Mouse (Mus musculus) MEL (cell line): Measurements from ENCODE around the gene Acvr2b. TPM values are rescaled to one million over a fixed set of nuclear protein-coding genes. Genes with fewer than 3 reads are reported as not detected.

Experiments used
- DNase-seq: peaks from one replicate; pipeline ENCODE4 v3.0.0; 2011; ENCODE audit warnings: low read depth, low spot score
- H3K27ac ChIP-seq: 2 replicates; pipeline ENCODE4 v1.5.1; 2012; ENCODE audit warnings: low read depth, mild to moderate bottlenecking, control low read depth, low read length, moderate library complexity; ENCODE audit not compliant: control insufficient read depth
- H3K27me3 ChIP-seq, 2 experiments: fragments of 150-350 bp in 1 of 2; sonication (generic) in 1 of 2; 2 replicates each; pipeline ENCODE4 v1.6.1; 2012; ENCODE audit warnings: low read length in 2 of 2, mild to moderate bottlenecking in 2 of 2, improper control_type of control experiment in 1 of 2, moderate library complexity in 1 of 2; ENCODE audit not compliant: insufficient read depth in 2 of 2, control insufficient read depth in 1 of 2
- H3K36me3 ChIP-seq, 2 experiments: 2 replicates each; pipeline ENCODE4 v1.6.1; 2012 to 2014; ENCODE audit warnings: low read length in 2 of 2, improper control_type of control experiment in 1 of 2, inconsistent platforms in 1 of 2, mild to moderate bottlenecking in 1 of 2; ENCODE audit not compliant: insufficient read depth in 2 of 2, control insufficient read depth in 1 of 2
- H3K4me1 ChIP-seq, 2 experiments: fragments of 150-350 bp in 1 of 2; sonication (generic) in 1 of 2; 2 replicates each; pipeline ENCODE4 v1.6.1; 2012; ENCODE audit warnings: low read length in 2 of 2, improper control_type of control experiment in 1 of 2, mild to moderate bottlenecking in 1 of 2; ENCODE audit not compliant: insufficient read depth in 2 of 2, control insufficient read depth in 1 of 2
- H3K4me3 ChIP-seq, 2 experiments: fragments of 150-350 bp in 1 of 2; sonication (generic) in 1 of 2; 2 replicates each; pipeline ENCODE4 v1.5.1; 2012; ENCODE audit warnings: low read depth in 2 of 2, low read length in 2 of 2, mild to moderate bottlenecking in 2 of 2, moderate library complexity in 2 of 2, control low read depth in 1 of 2, improper control_type of control experiment in 1 of 2; ENCODE audit not compliant: control insufficient read depth in 1 of 2, insufficient read depth in 1 of 2
- H3K79me2 ChIP-seq: 2 replicates; pipeline ENCODE4 v1.6.1; 2012; ENCODE audit warnings: mild to moderate bottlenecking, low read length, moderate library complexity; ENCODE audit not compliant: control insufficient read depth, poor library complexity, insufficient read depth
- H3K9ac ChIP-seq: 2 replicates; pipeline ENCODE4 v1.6.1; 2012; ENCODE audit warnings: low read depth, mild to moderate bottlenecking, control low read depth, low read length, moderate library complexity; ENCODE audit not compliant: control insufficient read depth, poor library complexity, severe bottlenecking
- H3K9me3 ChIP-seq: fragments of 150-350 bp; sonication (generic); replicated peaks from 2 replicates; pipeline ENCODE4 v1.6.1; 2012; ENCODE audit warnings: mild to moderate bottlenecking, low read length, improper control_type of control experiment, moderate library complexity; ENCODE audit not compliant: insufficient read depth
- BHLHE40 ChIP-seq: IDR thresholded peaks from 2 replicates; pipeline ENCODE4 v1.6.1; 2012; ENCODE audit warnings: low read depth, mild to moderate bottlenecking, inconsistent platforms, low read length, improper control_type of control experiment, borderline replicate concordance
- CHD1 ChIP-seq: IDR thresholded peaks from 2 replicates; pipeline ENCODE4 v1.6.1; 2012; ENCODE audit warnings: low read depth, mild to moderate bottlenecking, inconsistent platforms, low read length, improper control_type of control experiment
- CHD2 ChIP-seq: IDR thresholded peaks from 2 replicates; pipeline ENCODE4 v1.6.1; 2011; ENCODE audit warnings: low read length, improper control_type of control experiment
- CTCF ChIP-seq, 3 experiments: IDR thresholded peaks in 2 of 3; conservative IDR thresholded peaks in 1 of 3; 2 replicates each; pipeline ENCODE4 v1.5.1; 2011 to 2012; ENCODE audit warnings: low read length in 3 of 3, low read depth in 2 of 3, mild to moderate bottlenecking in 2 of 3, improper control_type of control experiment in 1 of 3, inconsistent platforms in 1 of 3, mixed read lengths in 1 of 3, moderate library complexity in 1 of 3; ENCODE audit not compliant: control insufficient read depth in 1 of 3, insufficient read depth in 1 of 3, poor library complexity in 1 of 3, severe bottlenecking in 1 of 3
- E2F4 ChIP-seq: IDR thresholded peaks from 2 replicates; pipeline ENCODE4 v1.6.1; 2011; ENCODE audit warnings: low read depth, low read length, improper control_type of control experiment, borderline replicate concordance
- ELF1 ChIP-seq: IDR thresholded peaks from 2 replicates; pipeline ENCODE4 v1.6.1; 2014; ENCODE audit warnings: low read depth, mild to moderate bottlenecking, inconsistent platforms, low read length, improper control_type of control experiment, moderate library complexity
- EP300 ChIP-seq, 2 experiments: IDR thresholded peaks; 2 replicates each; pipeline ENCODE4 v1.6.1; 2011; ENCODE audit warnings: improper control_type of control experiment in 2 of 2, low read length in 2 of 2, low read depth in 1 of 2, mild to moderate bottlenecking in 1 of 2
- ETS1 ChIP-seq: IDR thresholded peaks from 2 replicates; pipeline ENCODE4 v1.6.1; 2012; ENCODE audit warnings: low read depth, mild to moderate bottlenecking, inconsistent platforms, low read length, improper control_type of control experiment, moderate library complexity
- GABPA ChIP-seq: IDR thresholded peaks from 2 replicates; pipeline ENCODE4 v1.6.1; 2012; ENCODE audit warnings: low read depth, mild to moderate bottlenecking, inconsistent platforms, low read length, improper control_type of control experiment, moderate library complexity
- GATA1 ChIP-seq: IDR thresholded peaks from 2 replicates; pipeline ENCODE4 v1.6.1; 2011; ENCODE audit warnings: low read depth, low read length, improper control_type of control experiment
- HCFC1 ChIP-seq: IDR thresholded peaks from 2 replicates; pipeline ENCODE4 v1.6.1; 2012; ENCODE audit warnings: low read depth, mild to moderate bottlenecking, inconsistent platforms, low read length, improper control_type of control experiment, moderate library complexity
- KAT2A ChIP-seq: conservative IDR thresholded peaks from 2 replicates; pipeline ENCODE4 v1.6.1; 2012; ENCODE audit warnings: low read depth, low read length, improper control_type of control experiment, inconsistent platforms
- MAFK ChIP-seq: IDR thresholded peaks from 2 replicates; pipeline ENCODE4 v1.6.1; 2011; ENCODE audit warnings: low read depth, mild to moderate bottlenecking, low read length, improper control_type of control experiment, borderline replicate concordance
- MAX ChIP-seq: IDR thresholded peaks from 2 replicates; pipeline ENCODE4 v1.6.1; 2011; ENCODE audit warnings: low read length, improper control_type of control experiment
- MAZ ChIP-seq: IDR thresholded peaks from 2 replicates; pipeline ENCODE4 v1.6.1; 2012; ENCODE audit warnings: low read depth, mild to moderate bottlenecking, inconsistent platforms, low read length, improper control_type of control experiment
- MEF2A ChIP-seq: IDR thresholded peaks from 2 replicates; pipeline ENCODE4 v1.6.1; 2014; ENCODE audit warnings: low read depth, mild to moderate bottlenecking, inconsistent platforms, low read length, improper control_type of control experiment; ENCODE audit not compliant: poor library complexity, insufficient replicate concordance, severe bottlenecking; ENCODE audit errors: extremely low read depth
- MXI1 ChIP-seq: IDR thresholded peaks from 2 replicates; pipeline ENCODE4 v1.6.1; 2011; ENCODE audit warnings: mild to moderate bottlenecking, low read depth, low read length, improper control_type of control experiment
- MYB ChIP-seq: IDR thresholded peaks from 2 replicates; pipeline ENCODE4 v1.6.1; 2011; ENCODE audit warnings: mild to moderate bottlenecking, low read depth, low read length, improper control_type of control experiment
- MYC ChIP-seq: IDR thresholded peaks from 2 replicates; pipeline ENCODE4 v1.6.1; 2011; ENCODE audit warnings: low read depth, mild to moderate bottlenecking, low read length, improper control_type of control experiment, moderate library complexity
- NELFE ChIP-seq: IDR thresholded peaks from 2 replicates; pipeline ENCODE4 v1.6.1; 2011; ENCODE audit warnings: low read depth, low read length, improper control_type of control experiment
- NRF1 ChIP-seq: IDR thresholded peaks from 2 replicates; pipeline ENCODE4 v1.6.1; 2014; ENCODE audit warnings: low read depth, mild to moderate bottlenecking, inconsistent platforms, low read length, improper control_type of control experiment, moderate library complexity; ENCODE audit not compliant: poor library complexity, insufficient read depth, severe bottlenecking
- POLR2AphosphoS2 ChIP-seq: IDR thresholded peaks from 2 replicates; pipeline ENCODE4 v1.6.1; 2011; ENCODE audit warnings: low read length, improper control_type of control experiment
- RAD21 ChIP-seq: IDR thresholded peaks from 2 replicates; pipeline ENCODE4 v1.6.1; 2011; ENCODE audit warnings: mild to moderate bottlenecking, low read depth, low read length, improper control_type of control experiment
- RCOR1 ChIP-seq: IDR thresholded peaks from 2 replicates; pipeline ENCODE4 v1.6.1; 2012; ENCODE audit warnings: low read depth, mild to moderate bottlenecking, inconsistent platforms, low read length, improper control_type of control experiment
- SIN3A ChIP-seq: IDR thresholded peaks from 2 replicates; pipeline ENCODE4 v1.6.1; 2012; ENCODE audit warnings: low read length, improper control_type of control experiment, inconsistent platforms
- SMC3 ChIP-seq: IDR thresholded peaks from 2 replicates; pipeline ENCODE4 v1.6.1; 2011; ENCODE audit warnings: low read depth, low read length, improper control_type of control experiment
- TAL1 ChIP-seq: IDR thresholded peaks from 2 replicates; pipeline ENCODE4 v1.6.1; 2012; ENCODE audit warnings: mild to moderate bottlenecking, inconsistent platforms, low read length, moderate library complexity, mixed read lengths
- UBTF ChIP-seq: IDR thresholded peaks from 2 replicates; pipeline ENCODE4 v1.6.1; 2012; ENCODE audit warnings: low read depth, mild to moderate bottlenecking, inconsistent platforms, low read length, improper control_type of control experiment, moderate library complexity, borderline replicate concordance; ENCODE audit not compliant: insufficient read depth
- USF1 ChIP-seq: IDR thresholded peaks from 2 replicates; pipeline ENCODE4 v1.6.1; 2014; ENCODE audit warnings: low read depth, mild to moderate bottlenecking, inconsistent platforms, low read length, improper control_type of control experiment, moderate library complexity
- USF2 ChIP-seq, 2 experiments: IDR thresholded peaks; 2 replicates each; pipeline ENCODE4 v1.6.1; 2011 to 2012; ENCODE audit warnings: improper control_type of control experiment in 2 of 2, low read length in 2 of 2, borderline replicate concordance in 1 of 2, inconsistent platforms in 1 of 2, low read depth in 1 of 2, mild to moderate bottlenecking in 1 of 2; ENCODE audit not compliant: insufficient read depth in 1 of 2
- ZC3H11A ChIP-seq: IDR thresholded peaks from 2 replicates; pipeline ENCODE4 v1.6.1; 2012; ENCODE audit warnings: low read depth, mild to moderate bottlenecking, inconsistent platforms, low read length, improper control_type of control experiment
- ZKSCAN1 ChIP-seq: IDR thresholded peaks from 2 replicates; pipeline ENCODE4 v1.6.1; 2012; ENCODE audit warnings: low read depth, mild to moderate bottlenecking, inconsistent platforms, low read length, improper control_type of control experiment, moderate library complexity
- ZMIZ1 ChIP-seq: IDR thresholded peaks from 2 replicates; pipeline ENCODE4 v1.6.1; 2012; ENCODE audit warnings: low read depth, mild to moderate bottlenecking, inconsistent platforms, low read length, improper control_type of control experiment, moderate library complexity
- polyA plus RNA-seq, 2 experiments: library from polyadenylated mRNA; stranded (reverse) in 1 of 2; unstranded in 1 of 2; fragments of >175 nt in 1 of 2; fragments of >200 nt in 1 of 2; gene quantifications; 2 replicates each; pipeline versions ENCODE4 v1.2.1 to v1.2.4; 2012; ENCODE audit warnings: low replicate concordance in 2 of 2, low read depth in 1 of 2; ENCODE audit not compliant: insufficient read length in 2 of 2, insufficient read depth in 1 of 2, missing spikeins in 1 of 2
- total RNA-seq: library from RNA; depleted of rRNA; stranded (reverse); fragments of 300-350 nt; gene quantifications from 2 replicates; pipeline ENCODE4 v1.2.3, GENCODE M21; 2012

Gene Acvr2b
- total and polyA plus RNA-seq, 3 experiments: 0.81 to 1.9 TPM; not detected in 1

DNA sequence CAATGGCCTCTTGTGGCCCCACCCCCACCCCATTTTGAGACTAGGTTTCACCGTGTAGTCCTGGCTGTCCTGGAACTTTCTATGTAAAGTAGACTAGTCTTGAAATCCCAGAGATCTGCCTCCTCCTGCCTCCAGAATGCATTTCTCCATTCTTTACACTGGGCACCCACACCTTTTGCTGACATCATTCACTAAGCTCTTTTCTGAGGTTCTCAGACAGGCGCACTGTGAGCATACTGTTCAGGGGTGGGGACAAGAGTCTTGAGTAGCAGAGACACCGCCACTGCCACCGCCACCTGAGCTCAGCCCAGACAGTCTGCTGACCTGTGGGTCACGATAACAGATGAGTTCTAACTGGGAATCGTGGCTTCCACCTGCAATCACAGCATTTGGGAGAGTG is 46.0 kb upstream of the Acvr2b start (continued):
- TF ChIP-seq ZKSCAN1: no peak

DNA sequence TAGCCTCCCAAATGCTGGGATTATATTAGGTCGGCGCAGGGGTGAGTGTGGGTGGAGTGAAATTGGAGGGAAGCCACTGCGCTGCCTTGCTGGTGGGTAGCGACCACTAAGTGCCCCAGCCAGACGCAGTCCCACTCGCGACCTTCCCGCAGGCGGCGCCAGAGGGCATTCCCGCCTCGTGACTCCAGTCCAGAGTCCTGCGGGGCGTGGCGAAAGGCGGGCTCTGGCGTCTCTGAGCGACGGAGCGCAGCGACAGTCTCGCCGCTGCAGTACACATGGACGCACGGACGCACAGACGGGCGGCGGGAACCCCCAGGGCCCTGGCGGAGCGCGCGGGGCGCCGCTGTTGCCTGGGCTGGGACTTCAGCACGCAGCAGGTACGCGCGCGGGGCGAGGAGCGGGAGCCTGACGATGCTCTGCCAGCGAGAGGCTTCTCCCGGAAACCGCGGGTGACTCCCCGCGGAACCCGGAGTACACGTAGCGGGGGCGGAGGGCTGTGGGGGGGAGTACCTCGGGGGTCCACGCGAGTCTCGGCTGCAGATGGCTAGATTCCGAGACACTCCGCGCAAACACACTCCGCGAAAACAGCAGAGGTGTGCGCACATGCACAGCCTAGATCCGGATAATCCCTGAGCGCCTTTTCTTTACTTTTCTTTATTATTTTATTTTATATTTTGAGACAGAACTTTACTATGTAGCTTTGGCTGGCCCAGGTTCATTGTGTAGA is 44.4 kb upstream of the Acvr2b start, which contains the start of gene Xylb:
Xylb (plus strand) TSS at position 51 of the 727 bp plus-strand sequence.
- no peaks in the 10 kb centered on the region for H3K9me3 ChIP-seq
- H3K36me3 ChIP-seq: no peaks in the 10 kb centered on the region
- H3K27me3 ChIP-seq: no peaks in the 10 kb centered on the region
- H3K27ac ChIP-seq: no peak within 1 kb of the TSS
- H3K9ac ChIP-seq: peak within 1 kb of the TSS; percentile 87
- DNase-seq: peak; percentile 93
- H3K4me3 ChIP-seq: peak within 1 kb of the TSS; percentile 66 to 93
- peaks cover 5% of the 10 kb centered on the region; the same call in 1 of the 2 replicates for H3K79me2 ChIP-seq
- peaks cover 0 to 10% of the 10 kb centered on the region in 2 experiments; a peak in 1 of 4 replicates for H3K4me1 ChIP-seq
- TF ChIP-seq ZMIZ1: no peak
- TF ChIP-seq EP300 (IDR thresholded peaks at IDR 0.05; ENCODE audit: low read depth in 1 of 2, low read length in 2 of 2): no peak
- peak; percentile 34 for TF ChIP-seq RAD21
- peak; percentile 82 for TF ChIP-seq USF1
- TF ChIP-seq GABPA: no peak
- TF ChIP-seq ZC3H11A: peak; percentile 42
- no peak for TF ChIP-seq E2F4
- peak; percentile 78 for TF ChIP-seq SIN3A
- TF ChIP-seq MYB: no peak
- no peak for TF ChIP-seq ELF1
- TF ChIP-seq CHD1: no peak
- TF ChIP-seq MAZ: peak; percentile 52; the same call in 1 of the 2 replicates
- TF ChIP-seq MAFK: no peak
- TF ChIP-seq RCOR1: no peak
- no peak for TF ChIP-seq GATA1
- TF ChIP-seq NRF1: 0 out of 2 replicates have a peak, but pooled peaks have one; percentile 26
- no peak for TF ChIP-seq USF2 (IDR thresholded peaks at IDR 0.05; ENCODE audit: borderline replicate concordance in 1 of 2, insufficient read depth in 1 of 2, low read depth in 1 of 2, low read length in 2 of 2)
- no peak for TF ChIP-seq POLR2AphosphoS2
- peak; percentile 35; the same call in 1 of the 2 replicates for TF ChIP-seq HCFC1
- peak; percentile 66 for TF ChIP-seq SMC3
- peak; percentile 52 to 81 (median 76); a peak in 5 of 6 replicates for TF ChIP-seq CTCF (IDR thresholded peaks at IDR 0.05 in 2 of 3, conservative IDR thresholded peaks at IDR 0.05 in 1 of 3; ENCODE audit: control insufficient read depth in 1 of 3, insufficient read depth in 1 of 3, low read depth in 2 of 3, low read length in 3 of 3, poor library complexity in 1 of 3, severe bottlenecking in 1 of 3)
- peak; percentile 27; the same call in 1 of the 2 replicates for TF ChIP-seq BHLHE40
- TF ChIP-seq CHD2: no peak
- TF ChIP-seq KAT2A: no peak
- TF ChIP-seq NELFE: peak; percentile 72
- no peak for TF ChIP-seq ETS1
- no peak for TF ChIP-seq UBTF
- no peak for TF ChIP-seq TAL1
- peak; percentile 85 for TF ChIP-seq MAX
- TF ChIP-seq MYC: peak; percentile 77
- no peak for TF ChIP-seq MEF2A
- peak; percentile 88 for TF ChIP-seq MXI1
- no peak for TF ChIP-seq ZKSCAN1
